Mouse (Mus musculus): ENCODE data around the gene Prkcq. TPM values are rescaled to one million over a fixed set of nuclear protein-coding genes. Genes with fewer than 3 reads are reported as not detected.

The Prkcq gene
- total RNA-seq, 2 experiments from 2014 or later, result 3.2 to 3.4 TPM

DNA sequence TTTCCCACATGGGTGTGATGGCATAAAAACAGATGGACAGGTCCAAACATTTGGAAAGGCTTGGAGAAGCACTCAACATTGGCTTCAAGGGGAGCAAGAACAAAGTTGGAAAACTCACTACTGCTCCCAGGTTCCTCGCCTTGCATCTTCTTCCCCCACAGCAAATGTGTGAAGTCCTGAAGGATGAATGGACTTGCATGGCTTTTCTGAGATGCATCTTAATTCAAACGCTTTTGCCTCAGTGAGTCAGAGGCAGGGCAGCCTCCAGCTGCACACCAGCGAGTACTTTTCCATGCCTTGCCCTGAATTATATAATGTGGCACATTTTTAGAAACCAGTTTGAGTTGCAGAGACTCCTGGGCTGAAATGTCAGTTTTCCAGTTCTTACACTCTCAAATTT lies 175.9 kb downstream of the Prkcq start:
- DNase-seq (ENCODE audit: low spot score in 2 of 2), result no peak

Measured in adrenal gland, postnatal 4 days (tissue).